Mouse (Mus musculus): ENCODE results near the gene Dnpep. TPM values are rescaled to one million over a fixed set of nuclear protein-coding genes. Genes with fewer than 3 reads are reported as not detected.

Gene Dnpep
- 117 TPM in 2 replicates for polyA plus RNA-seq (2015; fragmentation: Nextera tagmentation; extraction: Ambion mirVana)

DNA sequence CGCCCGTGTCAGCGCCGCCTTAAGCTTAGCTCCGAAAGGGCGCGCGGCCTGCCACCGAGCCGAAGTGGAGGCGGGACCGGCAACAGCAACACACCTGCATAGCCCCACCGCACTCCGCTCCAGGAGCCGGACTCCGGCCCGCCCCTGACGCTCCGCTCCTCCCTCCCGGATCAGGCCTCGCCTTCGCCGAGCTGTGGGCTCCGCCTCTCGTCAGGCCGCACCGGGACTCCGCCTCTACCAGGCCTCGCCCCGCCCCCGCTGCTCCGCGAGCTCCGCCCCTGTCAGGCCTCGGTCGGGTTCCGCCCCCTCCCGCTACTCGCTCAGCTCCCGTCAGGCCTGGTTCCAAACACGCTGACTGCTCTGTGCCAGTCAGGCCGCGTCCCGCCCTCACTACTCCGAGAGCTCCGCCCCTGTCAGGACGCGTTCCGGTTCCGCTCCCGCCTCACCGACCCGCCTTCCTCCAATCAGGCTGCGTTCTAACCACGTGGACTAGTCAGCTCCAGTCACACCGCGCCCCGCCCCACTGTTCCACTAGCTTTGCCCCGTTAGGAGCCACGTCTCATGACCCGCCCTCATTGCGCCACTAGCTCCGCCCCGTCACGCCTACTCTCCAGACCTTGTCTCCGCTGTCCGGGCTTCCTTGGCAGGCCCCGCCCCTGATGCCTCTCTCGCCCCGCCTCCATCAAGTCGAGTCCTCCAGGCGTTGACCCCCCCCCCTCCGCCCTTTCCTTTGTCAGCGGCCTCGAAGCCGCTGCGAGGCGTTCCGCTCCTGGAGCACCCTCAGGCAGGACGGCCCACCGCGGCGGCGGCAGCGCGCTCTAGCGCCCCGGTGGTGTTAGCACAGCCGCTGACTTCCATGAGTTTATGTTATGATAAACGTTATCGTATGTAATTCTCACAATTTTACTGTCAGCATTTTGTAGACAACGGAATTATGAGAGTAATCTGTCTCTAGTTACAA lies at the start of gene Dnpep:
Gene Dnpep (minus strand): TSS at position 750 of the 961 bp plus-strand sequence.
- peaks cover 18% of the 10 kb centered on the region for H3K4me1 ChIP-seq
- H3K27me3 ChIP-seq, result no peaks in the 10 kb centered on the region
- peak within 1 kb of the TSS; percentile 67 for H3K9ac ChIP-seq
- H3K4me2 ChIP-seq, result peak within 1 kb of the TSS; percentile 85
- peak within 1 kb of the TSS; percentile 94 for H3K27ac ChIP-seq
- H3K9me3 ChIP-seq, result no peaks in the 10 kb centered on the region
- under 1% methylated on average over 87 of the region's 92 CpGs for WGBS
- H3K4me3 ChIP-seq, result peak within 1 kb of the TSS; percentile 80
- H3K36me3 ChIP-seq, result peaks cover 30% of the 10 kb centered on the region
- peak; percentile 97 for ATAC-seq (ENCODE audit: insufficient number of reproducible peaks, low FRiP score, low TSS enrichment, low read depth)

DNA sequence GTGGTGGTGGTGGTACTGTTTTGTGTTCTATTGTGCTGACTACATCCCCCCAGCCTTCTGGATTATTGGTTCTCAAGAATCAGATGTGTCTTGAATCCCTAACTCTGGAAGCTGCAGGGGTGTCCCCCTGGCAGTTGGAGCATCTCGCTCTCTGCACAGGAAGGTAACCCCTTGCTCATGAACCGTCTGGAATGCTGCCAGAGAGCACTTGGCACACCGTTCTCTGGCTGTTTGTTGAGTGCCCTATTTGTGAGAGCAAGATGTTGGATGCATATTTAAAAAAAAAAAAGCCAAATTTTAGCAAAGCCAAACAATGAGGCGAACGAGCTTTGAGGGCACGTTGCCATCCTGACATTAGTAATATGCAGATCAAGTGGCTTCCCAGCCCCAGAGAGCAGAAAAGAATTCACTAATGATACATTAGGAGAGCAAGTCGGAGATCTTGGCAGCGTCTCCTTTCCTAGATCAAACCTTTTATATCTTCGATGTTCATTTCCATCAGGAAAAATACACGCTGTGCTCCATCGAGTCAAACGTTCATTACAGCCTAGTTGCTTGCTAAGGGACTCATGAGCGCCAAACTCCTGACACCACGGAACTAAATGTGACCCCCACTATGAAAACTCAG lies 47.8 kb upstream of the Dnpep start:
- 69% methylated on average over 14 of the region's 14 CpGs for WGBS
- H3K36me3 ChIP-seq, result no peaks in the 10 kb centered on the region
- ATAC-seq (ENCODE audit: insufficient number of reproducible peaks, low FRiP score, low TSS enrichment, low read depth), result no peak

GRCm38 (mm10) chr1:75363868-75364267 lies 46.1 kb upstream of the Dnpep start:
- Histone ChIP-seq H3K4me2 (no peak overlapping the region), H3K36me3 (no peaks in the 10 kb centered on the region), H3K9me3 (no peaks in the 10 kb centered on the region), H3K4me1 (peaks cover 18% of the 10 kb centered on the region), H3K9ac (no peak overlapping the region), H3K27ac (no peak overlapping the region), H3K4me3 (no peak overlapping the region), H3K27me3 (peaks cover 36% of the 10 kb centered on the region)
- 83% methylated on average over 3 of the region's 3 CpGs for WGBS
- ATAC-seq (ENCODE audit: insufficient number of reproducible peaks, low FRiP score, low TSS enrichment, low read depth), result no peak

More for the DNA sequence above, 47.8 kb upstream of the Dnpep start:
- H3K4me1 ChIP-seq, result peaks cover 8% of the 10 kb centered on the region
- H3K27me3 ChIP-seq, result peaks cover 32% of the 10 kb centered on the region
- no peak overlapping the region for H3K4me2 ChIP-seq
- H3K9me3 ChIP-seq, result no peaks in the 10 kb centered on the region
- H3K4me3 ChIP-seq, result no peak overlapping the region
- H3K27ac ChIP-seq, result no peak overlapping the region
- no peak overlapping the region for H3K9ac ChIP-seq

DNA sequence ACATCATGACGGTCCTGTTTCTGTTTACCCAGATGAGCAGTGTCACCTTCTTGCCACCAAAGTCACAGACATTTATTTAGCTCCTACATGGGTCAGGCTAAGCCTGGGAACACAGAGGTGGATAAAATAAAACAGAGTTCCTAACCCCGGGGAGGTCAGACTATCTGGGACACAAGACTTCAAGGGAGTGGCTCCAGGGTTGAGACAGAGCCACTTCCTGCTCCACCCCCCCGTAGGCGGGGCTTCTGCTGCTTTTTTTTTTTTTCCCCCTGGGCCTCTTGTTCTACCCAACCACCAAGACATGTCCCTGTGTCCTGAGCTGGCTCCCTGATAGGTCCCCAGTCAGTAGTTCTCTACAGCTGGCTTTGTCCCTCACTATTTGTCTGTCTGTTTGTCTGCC lies 44.0 kb upstream of the Dnpep start:
- H3K27me3 ChIP-seq, result peaks cover 45% of the 10 kb centered on the region
- 36% methylated on average over 4 of the region's 4 CpGs for WGBS
- no peak overlapping the region for H3K27ac ChIP-seq
- H3K4me1 ChIP-seq, result peaks cover 23% of the 10 kb centered on the region
- H3K4me3 ChIP-seq, result no peak overlapping the region
- ATAC-seq (ENCODE audit: insufficient number of reproducible peaks, low FRiP score, low TSS enrichment, low read depth), result no peak
- no peaks in the 10 kb centered on the region for H3K36me3 ChIP-seq
- H3K9ac ChIP-seq, result no peak overlapping the region
- H3K9me3 ChIP-seq, result no peaks in the 10 kb centered on the region
- 0 out of 2 replicates have a peak overlapping the region, but pooled peaks have one; percentile 7 for H3K4me2 ChIP-seq

- Histone ChIP-seq H3K9me3 (no peaks in the 10 kb centered on the region), H3K27me3 (peaks cover 45% of the 10 kb centered on the region), H3K9ac (no peak overlapping the region), H3K36me3 (no peaks in the 10 kb centered on the region), H3K27ac (no peak overlapping the region), H3K4me2 (0 out of 2 replicates have a peak overlapping the region, but pooled peaks have one; percentile 7), H3K4me1 (peaks cover 23% of the 10 kb centered on the region), H3K4me3 (peak overlapping the region; percentile 38)
- 48% methylated on average over 4 of the region's 4 CpGs for WGBS
- ATAC-seq (ENCODE audit: insufficient number of reproducible peaks, low FRiP score, low TSS enrichment, low read depth), result no peak
Measured at GRCm38 (mm10) chr1:75361123-75361522, 43.3 kb upstream of the Dnpep start.

DNA sequence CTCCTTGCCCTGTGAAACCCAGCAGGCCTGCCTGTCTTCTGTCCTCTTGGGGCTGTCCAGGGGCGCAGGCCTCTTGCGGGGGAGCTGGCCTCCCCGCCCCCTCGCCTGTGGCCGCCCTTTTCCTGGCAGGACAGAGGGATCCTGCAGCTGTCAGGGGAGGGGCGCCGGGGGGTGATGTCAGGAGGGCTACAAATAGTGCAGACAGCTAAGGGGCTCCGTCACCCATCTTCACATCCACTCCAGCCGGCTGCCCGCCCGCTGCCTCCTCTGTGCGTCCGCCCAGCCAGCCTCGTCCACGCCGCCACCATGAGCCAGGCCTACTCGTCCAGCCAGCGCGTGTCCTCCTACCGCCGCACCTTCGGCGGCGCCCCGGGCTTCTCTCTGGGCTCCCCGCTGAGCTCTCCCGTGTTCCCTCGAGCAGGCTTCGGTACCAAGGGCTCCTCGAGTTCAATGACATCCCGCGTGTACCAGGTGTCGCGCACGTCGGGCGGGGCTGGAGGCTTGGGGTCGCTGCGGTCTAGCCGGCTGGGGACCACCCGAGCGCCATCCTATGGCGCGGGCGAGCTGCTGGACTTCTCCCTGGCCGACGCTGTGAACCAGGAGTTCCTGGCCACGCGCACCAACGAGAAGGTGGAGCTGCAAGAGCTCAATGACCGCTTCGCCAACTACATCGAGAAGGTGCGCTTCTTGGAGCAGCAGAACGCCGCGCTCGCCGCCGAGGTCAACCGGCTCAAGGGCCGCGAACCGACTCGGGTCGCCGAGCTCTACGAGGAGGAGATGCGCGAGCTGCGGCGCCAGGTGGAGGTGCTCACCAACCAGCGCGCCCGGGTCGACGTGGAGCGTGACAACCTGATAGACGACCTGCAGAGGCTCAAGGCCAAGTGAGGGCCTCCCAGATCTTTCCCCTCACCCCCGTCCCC lies 42.6 kb upstream of the Dnpep start, which contains the start of gene Des:
Gene Des (plus strand): TSS at position 218 of the 920 bp plus-strand sequence.
- Histone ChIP-seq H3K27me3 (peaks cover 45% of the 10 kb centered on the region), H3K4me1 (peaks cover 23% of the 10 kb centered on the region), H3K27ac (peak within 1 kb of the TSS; percentile 43; the same call in 1 of the 2 replicates), H3K4me2 (peak within 1 kb of the TSS; percentile 62), H3K9me3 (no peaks in the 10 kb centered on the region), H3K4me3 (peak within 1 kb of the TSS; percentile 38), H3K36me3 (no peaks in the 10 kb centered on the region), H3K9ac (0 out of 2 replicates have a peak within 1 kb of the TSS, but pooled peaks have one; percentile 35)
- WGBS, result 3% methylated on average over 80 of the region's 80 CpGs
- peak; percentile 48 for ATAC-seq (ENCODE audit: insufficient number of reproducible peaks, low FRiP score, low TSS enrichment, low read depth)

GRCm38 (mm10) chr1:75359346-75359745 lies 41.6 kb upstream of the Dnpep start:
- peaks cover 23% of the 10 kb centered on the region for H3K4me1 ChIP-seq
- H3K4me3 ChIP-seq, result no peak overlapping the region
- H3K4me2 ChIP-seq, result no peak overlapping the region
- H3K27ac ChIP-seq, result no peak overlapping the region; the same call in 1 of the 2 replicates
- WGBS, result 50% methylated on average over 13 of the region's 13 CpGs
- no peak overlapping the region for H3K9ac ChIP-seq
- H3K9me3 ChIP-seq, result no peaks in the 10 kb centered on the region
- ATAC-seq (ENCODE audit: insufficient number of reproducible peaks, low FRiP score, low TSS enrichment, low read depth), result no peak
- peaks cover 45% of the 10 kb centered on the region for H3K27me3 ChIP-seq
- H3K36me3 ChIP-seq, result no peaks in the 10 kb centered on the region

GRCm38 (mm10) chr1:75358009-75358408 lies 40.2 kb upstream of the Dnpep start:
- Histone ChIP-seq H3K27me3 (peaks cover 45% of the 10 kb centered on the region), H3K4me3 (no peak overlapping the region), H3K36me3 (no peaks in the 10 kb centered on the region), H3K27ac (no peak overlapping the region), H3K4me2 (no peak overlapping the region), H3K9ac (no peak overlapping the region), H3K9me3 (no peaks in the 10 kb centered on the region), H3K4me1 (peaks cover 23% of the 10 kb centered on the region)
- no peak for ATAC-seq (ENCODE audit: insufficient number of reproducible peaks, low FRiP score, low TSS enrichment, low read depth)
- WGBS, result 89% methylated on average over 4 of the region's 4 CpGs

- H3K27ac ChIP-seq, result no peak overlapping the region
- peaks cover 23% of the 10 kb centered on the region for H3K4me1 ChIP-seq
- H3K4me2 ChIP-seq, result no peak overlapping the region
- H3K9me3 ChIP-seq, result no peaks in the 10 kb centered on the region
- H3K27me3 ChIP-seq, result peaks cover 37% of the 10 kb centered on the region
- WGBS, result 70% methylated on average over 7 of the region's 7 CpGs
- no peaks in the 10 kb centered on the region for H3K36me3 ChIP-seq
- H3K9ac ChIP-seq, result no peak overlapping the region
- H3K4me3 ChIP-seq, result no peak overlapping the region
- ATAC-seq (ENCODE audit: insufficient number of reproducible peaks, low FRiP score, low TSS enrichment, low read depth), result no peak
Measured at GRCm38 (mm10) chr1:75357261-75357660, 39.5 kb upstream of the Dnpep start.

DNA sequence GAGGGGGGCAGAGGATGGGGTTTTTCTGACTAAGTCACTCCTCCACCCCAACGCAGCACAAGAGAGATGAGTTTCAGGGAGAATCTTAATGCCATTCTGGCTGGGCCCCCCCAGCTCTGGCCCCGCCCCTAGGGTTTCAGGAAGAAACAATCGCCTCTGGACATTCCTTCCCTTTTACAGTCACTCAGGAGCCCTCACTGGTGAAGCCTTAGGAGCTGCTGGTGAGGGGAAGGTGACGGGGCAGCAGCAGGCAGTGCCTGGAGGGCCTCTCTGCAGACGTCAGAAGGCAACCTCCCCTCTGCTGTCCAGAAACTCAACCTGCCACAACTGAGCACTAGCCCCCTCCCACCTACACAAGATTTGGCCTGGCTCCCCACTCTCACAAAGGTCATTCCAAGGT lies 31.5 kb upstream of the Dnpep start:
- Histone ChIP-seq H3K36me3 (no peaks in the 10 kb centered on the region), H3K4me1 (peaks cover 20% of the 10 kb centered on the region), H3K9me3 (no peaks in the 10 kb centered on the region), H3K4me3 (no peak overlapping the region), H3K4me2 (no peak overlapping the region), H3K27ac (no peak overlapping the region), H3K27me3 (no peaks in the 10 kb centered on the region), H3K9ac (no peak overlapping the region)
- WGBS, result 41% methylated on average over 5 of the region's 5 CpGs
- ATAC-seq (ENCODE audit: insufficient number of reproducible peaks, low FRiP score, low TSS enrichment, low read depth), result no peak

GRCm38 (mm10) chr1:75347279-75347678 lies 29.5 kb upstream of the Dnpep start:
- WGBS, result 56% methylated on average over 5 of the region's 5 CpGs
- Histone ChIP-seq H3K4me3 (no peak overlapping the region), H3K27ac (no peak overlapping the region), H3K9ac (no peak overlapping the region), H3K36me3 (no peaks in the 10 kb centered on the region), H3K27me3 (0 out of 2 replicates have a peak, but pooled peaks cover 5% of the 10 kb centered on the region), H3K4me2 (no peak overlapping the region), H3K9me3 (no peaks in the 10 kb centered on the region), H3K4me1 (peaks cover 25% of the 10 kb centered on the region)
- ATAC-seq (ENCODE audit: insufficient number of reproducible peaks, low FRiP score, low TSS enrichment, low read depth), result no peak

Data from limb, embryonic 15.5 days (tissue).